Mouse (Mus musculus): ENCODE measurements around the gene Cntnap2.

DNA sequence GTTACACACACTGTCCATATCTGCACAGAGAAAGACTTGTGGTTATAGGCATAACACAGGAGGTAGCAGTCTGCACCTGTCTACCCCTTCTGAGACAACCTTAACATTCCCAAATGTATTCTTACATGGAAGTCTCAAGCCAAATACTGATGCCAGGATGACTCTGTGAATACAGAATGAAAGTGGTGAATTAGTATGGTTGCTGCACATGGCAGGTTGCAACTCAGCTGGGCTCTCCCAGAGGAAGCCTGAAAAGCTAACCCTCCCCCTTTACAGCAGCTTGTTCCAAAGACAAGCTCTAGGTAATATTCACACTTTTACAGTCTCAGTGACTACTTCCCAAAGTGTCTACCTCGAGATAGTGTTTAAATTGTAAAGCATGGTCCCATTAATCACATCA is 307.3 kb downstream of the Cntnap2 start:
- TF ChIP-seq GATA1 (IDR thresholded peaks at IDR 0.05; ENCODE audit: low read length) = no peak
- no peak for TF ChIP-seq TAL1 (IDR thresholded peaks at IDR 0.05; ENCODE audit: low read length)

Measured in erythroblast, embryonic 14.5 days (primary cell).